Mouse (Mus musculus) spleen, adult 2 months (tissue): ENCODE results near the gene Nfat5. TPM values are rescaled to one million over a fixed set of nuclear protein-coding genes. Genes with fewer than 3 reads are reported as not detected.

Source experiments
- DNase-seq, 2 experiments: peaks; one replicate each; pipeline versions ENCODE4 v3.0.0 to v3.0.0-alpha.2; 2012 to 2021; ENCODE audit warnings: low spot score in 2 of 2, low read depth in 1 of 2
- H3K27ac ChIP-seq: fragments of 200-500 bp; 2 replicates; pipeline ENCODE4 v1.5.1; 2012; ENCODE audit warnings: low read length, inconsistent platforms; ENCODE audit not compliant: insufficient read depth
- H3K27me3 ChIP-seq: fragments of 200-500 bp; 2 replicates; pipeline ENCODE4 v1.6.1; 2012; ENCODE audit warnings: mild to moderate bottlenecking, moderate library complexity, low read length, inconsistent platforms; ENCODE audit not compliant: control insufficient read depth, insufficient read depth
- H3K36me3 ChIP-seq: fragments of 200-500 bp; 2 replicates; pipeline ENCODE4 v1.6.1; 2012; ENCODE audit warnings: mild to moderate bottlenecking, low read length, inconsistent platforms; ENCODE audit not compliant: control insufficient read depth, insufficient read depth
- H3K4me1 ChIP-seq: fragments of 200-500 bp; 2 replicates; pipeline ENCODE4 v1.6.1; 2011; ENCODE audit warnings: inconsistent platforms; ENCODE audit not compliant: control insufficient read depth, insufficient read depth, insufficient read length
- H3K4me3 ChIP-seq: fragments of 200-500 bp; 2 replicates; pipeline ENCODE4 v1.5.1; 2011; ENCODE audit warnings: mild to moderate bottlenecking, inconsistent platforms; ENCODE audit not compliant: insufficient read depth, insufficient read length; ENCODE audit errors: extremely low read depth
- CTCF ChIP-seq: fragments of 200-500 bp; IDR thresholded peaks from 2 replicates; pipeline ENCODE4 v1.5.1; 2011; ENCODE audit warnings: mild to moderate bottlenecking, inconsistent platforms; ENCODE audit not compliant: insufficient read depth, insufficient read length, insufficient replicate concordance; ENCODE audit errors: extremely low read depth
- POLR2A ChIP-seq: fragments of 200-500 bp; IDR thresholded peaks from 2 replicates; pipeline ENCODE4 v1.6.1; 2011; ENCODE audit warnings: low read depth, low read length, inconsistent platforms
- WGBS: fragments of 180-500 bp; shearing (Covaris S2); methylation state at CpG from one replicate; pipeline ENCODE4 v1.1.7; 2018; 5-methylcytosine and 5-hydroxymethylcytosine counted together
- polyA plus RNA-seq: library from polyadenylated mRNA; depleted of rRNA; stranded (reverse); fragments of >200 nt; gene quantifications from 2 replicates; pipeline ENCODE4 v1.2.3, GENCODE M21; 2012

The Nfat5 gene
- polyA plus RNA-seq, 1 experiment: 14.4 TPM

DNA sequence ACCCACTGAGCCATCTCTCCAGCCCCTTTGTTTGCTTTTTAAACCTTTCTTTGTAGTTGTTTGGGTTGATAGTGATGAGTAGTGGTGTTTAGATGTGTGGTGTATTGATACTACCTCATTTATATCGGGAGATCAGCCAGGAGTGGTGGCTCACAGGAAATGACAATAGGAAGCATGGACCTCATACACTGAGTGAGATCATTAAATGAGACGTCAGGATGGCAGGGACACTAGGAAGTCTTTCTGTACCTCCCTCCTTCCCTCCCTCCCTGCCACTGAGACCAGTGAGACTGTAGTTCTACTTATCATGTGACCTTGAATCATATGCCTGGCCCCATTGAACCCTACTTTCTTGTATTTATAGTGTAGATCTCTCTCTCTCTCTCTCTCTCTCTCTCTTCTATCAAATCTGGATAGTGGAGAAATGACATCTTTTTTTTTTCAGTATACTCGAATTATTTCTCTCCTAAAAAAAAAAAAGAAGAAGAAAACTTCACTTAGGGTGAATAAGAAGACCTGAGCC is 23.6 kb upstream of the Nfat5 start:
- H3K27me3 ChIP-seq: no peaks in the 10 kb centered on the region
- WGBS: 34% methylated on average over 3 of the region's 3 CpGs
- no peak overlapping the region for H3K27ac ChIP-seq
- no peak for DNase-seq
- no peaks in the 10 kb centered on the region for H3K4me1 ChIP-seq
- no peak for TF ChIP-seq CTCF
- TF ChIP-seq POLR2A: no peak
- H3K36me3 ChIP-seq: no peaks in the 10 kb centered on the region
- H3K4me3 ChIP-seq: no peak overlapping the region

DNA sequence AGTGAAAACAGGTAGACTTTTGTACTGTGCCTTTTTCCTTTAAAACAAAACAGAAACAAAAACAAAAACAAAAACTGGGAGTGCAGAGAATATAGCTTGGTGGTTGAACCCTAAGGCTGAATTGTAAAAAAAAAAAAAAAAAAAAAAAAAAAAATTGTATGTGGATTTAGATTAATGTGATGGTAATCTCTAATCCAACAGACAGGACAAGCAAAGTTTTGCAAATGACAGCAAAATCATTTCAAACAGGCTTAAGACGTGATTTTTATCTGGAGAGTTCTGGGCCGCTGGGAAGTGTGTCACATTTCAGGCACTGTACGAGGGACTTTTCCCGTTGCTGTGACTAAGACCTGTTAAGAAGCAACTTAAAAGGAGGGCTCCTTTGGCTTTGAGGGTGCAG is 23.0 kb upstream of the Nfat5 start:
- WGBS: 88% methylated on average over 4 of the region's 4 CpGs
- H3K27ac ChIP-seq: no peak overlapping the region
- TF ChIP-seq POLR2A (no peak), CTCF (no peak)
- H3K4me3 ChIP-seq: no peak overlapping the region
- no peak for DNase-seq
- H3K36me3 ChIP-seq: no peaks in the 10 kb centered on the region
- H3K27me3 ChIP-seq: no peaks in the 10 kb centered on the region
- H3K4me1 ChIP-seq: no peaks in the 10 kb centered on the region

DNA sequence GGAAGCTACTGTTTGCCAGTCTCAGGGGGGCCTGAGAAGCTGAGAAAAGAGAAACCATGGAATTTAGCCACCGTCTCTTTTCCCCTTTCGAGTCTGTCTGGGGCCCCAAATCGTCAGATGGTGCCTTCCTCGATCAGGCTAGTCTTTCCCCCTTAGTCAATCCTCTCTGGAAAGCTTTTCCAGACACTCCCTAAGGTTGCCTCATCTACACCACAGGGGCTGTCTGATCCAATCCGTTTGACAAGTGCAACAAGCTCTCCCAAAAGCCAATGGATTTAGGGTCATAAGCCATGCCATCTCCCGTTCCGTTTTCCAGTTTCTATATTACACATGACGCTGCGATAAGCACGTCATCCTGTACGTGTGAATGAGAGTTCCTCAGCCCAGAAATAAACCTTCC is 22.5 kb upstream of the Nfat5 start:
- no peak for DNase-seq
- Histone ChIP-seq H3K27me3 (no peaks in the 10 kb centered on the region), H3K36me3 (no peaks in the 10 kb centered on the region), H3K4me3 (no peak overlapping the region), H3K27ac (no peak overlapping the region), H3K4me1 (no peaks in the 10 kb centered on the region)
- WGBS: 88% methylated on average over 11 of the region's 11 CpGs
- TF ChIP-seq CTCF: no peak
- TF ChIP-seq POLR2A: no peak

DNA sequence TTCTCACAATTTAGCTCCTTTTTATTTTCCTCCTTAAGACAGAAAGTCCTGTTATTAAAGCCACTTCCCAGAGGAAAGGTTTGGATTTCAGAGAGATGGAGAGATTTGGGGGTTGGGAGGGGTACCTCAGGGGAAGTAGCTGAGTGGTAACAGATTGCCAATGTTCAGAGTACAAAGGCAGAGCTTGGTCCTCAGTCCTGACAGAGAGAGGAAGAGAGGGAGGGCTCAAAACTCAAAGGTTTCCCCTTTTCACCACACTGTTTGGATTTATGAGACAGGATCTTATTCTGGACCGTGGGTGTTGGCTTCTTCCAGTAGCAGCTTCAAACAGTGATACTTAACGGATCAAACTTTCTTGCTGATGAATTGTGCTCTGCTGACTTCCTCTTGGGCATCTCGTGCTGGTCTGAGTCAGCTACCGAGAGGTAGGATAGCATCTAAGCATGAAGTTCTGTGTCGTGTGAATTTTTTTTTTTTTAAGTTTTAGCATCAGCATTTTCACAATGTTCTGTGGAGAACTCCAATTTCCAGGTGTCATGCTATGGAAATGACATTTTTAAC is 15.9 kb upstream of the Nfat5 start:
- TF ChIP-seq CTCF (no peak), POLR2A (no peak)
- H3K36me3 ChIP-seq: no peaks in the 10 kb centered on the region
- 12% methylated on average over 5 of the region's 5 CpGs for WGBS
- H3K27me3 ChIP-seq: no peaks in the 10 kb centered on the region
- no peak for DNase-seq
- no peak overlapping the region for H3K4me3 ChIP-seq
- H3K4me1 ChIP-seq: no peaks in the 10 kb centered on the region
- H3K27ac ChIP-seq: no peak overlapping the region

DNA sequence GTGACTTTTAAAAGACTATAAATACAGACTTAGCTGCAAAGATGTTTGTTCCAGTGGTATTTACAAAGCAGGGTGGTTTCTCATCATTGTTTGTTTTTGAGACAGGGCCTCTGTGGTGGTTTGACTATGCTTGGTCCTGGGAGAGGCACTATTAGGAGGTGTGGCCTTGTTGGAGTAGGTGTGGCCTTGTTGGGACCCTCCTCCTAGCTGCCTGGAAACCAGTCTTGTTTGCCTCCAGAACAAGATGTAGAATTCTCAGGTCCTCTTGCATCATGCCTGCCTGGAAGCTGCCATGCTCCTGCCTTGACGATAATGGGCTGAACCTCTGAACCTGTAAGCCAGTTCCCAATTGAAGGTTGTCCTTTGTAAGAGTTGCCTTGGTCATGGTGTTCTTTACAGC is 14.7 kb upstream of the Nfat5 start:
- WGBS: 94% methylated on average over 1 of the region's 1 CpGs

DNA sequence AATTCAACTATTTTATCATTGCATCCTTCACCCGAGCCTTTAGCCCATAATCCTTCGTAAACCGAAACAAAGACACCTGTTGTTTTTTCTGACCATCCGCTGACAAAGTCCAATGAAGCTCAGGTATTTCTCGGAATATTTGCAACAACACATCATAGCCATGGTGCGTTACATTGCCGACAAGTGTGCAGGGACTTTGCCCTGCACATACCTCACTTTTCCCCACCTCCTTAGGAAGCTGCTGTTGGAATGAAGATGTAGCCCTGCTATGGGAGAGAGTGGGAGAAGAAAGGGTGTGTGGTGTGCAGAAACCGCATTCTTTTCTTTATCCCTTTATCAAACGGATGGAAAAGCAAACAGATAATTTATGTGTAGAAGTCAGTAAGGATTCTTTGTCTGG is 6.6 kb upstream of the Nfat5 start:
- Histone ChIP-seq H3K4me3 (no peak overlapping the region), H3K36me3 (no peaks in the 10 kb centered on the region), H3K27ac (no peak overlapping the region), H3K4me1 (peaks cover 6% of the 10 kb centered on the region; the same call in 1 of the 2 replicates), H3K27me3 (no peaks in the 10 kb centered on the region)
- DNase-seq: no peak
- 93% methylated on average over 9 of the region's 9 CpGs for WGBS
- TF ChIP-seq POLR2A (no peak), CTCF (no peak)

More for the DNA sequence above, 14.7 kb upstream of the Nfat5 start:
- H3K4me1 ChIP-seq: no peaks in the 10 kb centered on the region
- no peaks in the 10 kb centered on the region for H3K27me3 ChIP-seq
- H3K27ac ChIP-seq: no peak overlapping the region
- no peak for DNase-seq
- no peak overlapping the region for H3K4me3 ChIP-seq
- no peak for TF ChIP-seq CTCF
- no peak for TF ChIP-seq POLR2A
- H3K36me3 ChIP-seq: no peaks in the 10 kb centered on the region

DNA sequence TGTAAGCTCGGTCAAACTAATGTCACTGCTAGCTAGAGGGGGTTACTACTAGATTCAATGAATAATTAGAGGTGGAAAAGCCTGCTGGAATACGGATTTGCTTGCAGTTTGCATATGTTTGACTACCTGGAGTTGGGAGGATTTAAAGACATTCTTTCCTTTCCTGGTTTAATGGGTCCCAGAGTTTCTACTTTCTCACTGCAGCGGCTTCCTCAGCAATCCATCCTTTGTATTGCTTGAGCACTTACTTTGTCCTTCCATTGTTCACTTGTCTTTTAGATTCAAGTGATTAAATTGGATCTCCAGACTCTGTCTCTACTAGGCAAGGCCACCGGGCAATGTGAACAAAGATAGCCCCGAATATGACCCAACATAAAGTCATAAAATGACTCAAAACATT is 5.7 kb upstream of the Nfat5 start:
- peaks cover 13% of the 10 kb centered on the region; the same call in 1 of the 2 replicates for H3K4me1 ChIP-seq
- 89% methylated on average over 5 of the region's 5 CpGs for WGBS
- H3K4me3 ChIP-seq: no peak overlapping the region
- TF ChIP-seq POLR2A (no peak), CTCF (no peak)
- H3K27me3 ChIP-seq: no peaks in the 10 kb centered on the region
- no peak for DNase-seq
- no peak overlapping the region for H3K27ac ChIP-seq
- no peaks in the 10 kb centered on the region for H3K36me3 ChIP-seq
